Mouse (Mus musculus) right cerebral cortex, adult 2 months (tissue): Measurements from ENCODE around the gene Tril.

ENCODE experiments used
- DNase-seq, 2 experiments: peaks; one replicate each; pipeline ENCODE4 v3.0.0; 2021 to 2022; ENCODE audit warnings: low spot score in 2 of 2

Gene Tril

GRCm38 (mm10) chr6:53806021-53806420 lies 14.6 kb downstream of the Tril start:
- no peak for DNase-seq

GRCm38 (mm10) chr6:53804145-53804544 lies 16.5 kb downstream of the Tril start:
- DNase-seq = no peak

- DNase-seq = no peak
Measured at GRCm38 (mm10) chr6:53803551-53803950, 17.1 kb downstream of the Tril start.

- DNase-seq = peak in 1 of 2 experiments; percentile 31
Measured at GRCm38 (mm10) chr6:53801893-53802286, 18.7 kb downstream of the Tril start.

- DNase-seq = peak in 1 of 2 experiments; percentile 27
Measured at GRCm38 (mm10) chr6:53801269-53801892, 19.2 kb downstream of the Tril start.

GRCm38 (mm10) chr6:53798865-53799264 lies 21.8 kb downstream of the Tril start:
- no peak for DNase-seq

GRCm38 (mm10) chr6:53796835-53797234 lies 23.8 kb downstream of the Tril start:
- no peak for DNase-seq

- no peak for DNase-seq
Measured at GRCm38 (mm10) chr6:53795788-53796187, 24.8 kb downstream of the Tril start.

- no peak for DNase-seq
Measured at GRCm38 (mm10) chr6:53795078-53795477, 25.6 kb downstream of the Tril start.

GRCm38 (mm10) chr6:53794323-53794971 lies 26.2 kb downstream of the Tril start:
- peak; percentile 93 for DNase-seq

- peak; percentile 71 to 78 for DNase-seq
Measured at GRCm38 (mm10) chr6:53782880-53783539, 37.6 kb downstream of the Tril start.

- DNase-seq = no peak
Measured at GRCm38 (mm10) chr6:53782273-53782672, 38.4 kb downstream of the Tril start.

GRCm38 (mm10) chr6:53781171-53781570 lies 39.5 kb downstream of the Tril start:
- peak; percentile 33 to 67 for DNase-seq

- no peak for DNase-seq
Measured at GRCm38 (mm10) chr6:53780008-53780407, 40.6 kb downstream of the Tril start.

GRCm38 (mm10) chr6:53779526-53779925 lies 41.1 kb downstream of the Tril start:
- DNase-seq = no peak

- DNase-seq = no peak
Measured at GRCm38 (mm10) chr6:53778424-53778955, 42.1 kb downstream of the Tril start.

- DNase-seq = no peak
Measured at GRCm38 (mm10) chr6:53768275-53768674, 52.4 kb downstream of the Tril start.

- peak; percentile 17 to 18 for DNase-seq
Measured at GRCm38 (mm10) chr6:53766243-53766915, 54.3 kb downstream of the Tril start.

GRCm38 (mm10) chr6:53765731-53766130 lies 54.9 kb downstream of the Tril start:
- DNase-seq = no peak
